In the genomic region with DNA sequence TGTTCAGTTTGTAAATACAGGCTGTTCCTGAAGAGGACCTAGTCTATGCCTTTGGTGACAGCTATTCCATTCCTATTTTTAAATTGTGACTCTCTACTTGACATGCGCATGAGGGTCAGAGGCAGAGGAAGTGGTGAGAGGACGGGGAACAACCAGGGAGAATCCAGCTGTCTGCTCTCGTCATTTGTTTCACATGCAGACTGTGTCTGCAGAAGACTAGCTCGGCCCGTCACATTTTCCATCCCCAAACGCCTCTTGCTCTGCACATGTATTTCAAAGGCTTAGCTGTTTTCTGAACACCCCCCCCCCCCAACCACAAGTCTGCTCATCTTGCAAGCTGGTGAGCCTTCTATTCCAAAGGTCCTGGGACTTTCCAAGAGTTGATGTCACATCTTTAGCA, we compare ENCODE assay signal across 26 mouse cellular contexts.
DNase-seq lines count a peak whose midpoint lies in the region; ATAC-seq and TF ChIP-seq lines count a peak whose summit lies in the region.
"Had no signal": no experiment of that assay in that cellular context is flagged by ENCODE, and none has a peak within 500 bp of the region (broad histone marks: within the 10 kb centered on the region; RNA-seq: fewer than 3 reads in every experiment).

No protein-coding gene starts in this region.

- dilution Hi-C loops in CH12.LX (cut with MboI; ENCODE audit: extremely low pct_ligation_motif_present, extremely low pct_unique_long_range_greater_than_20kb, low sequenced_read_pairs), result no loop called here

- no peak for TF ChIP-seq CTCF in heart, postnatal 0 days (IDR thresholded peaks at IDR 0.05; ENCODE audit: low read depth)
- no peak for TF ChIP-seq CTCF in lung, embryonic 14.5 days (IDR thresholded peaks at IDR 0.05; ENCODE audit: low read depth)
- TF ChIP-seq CTCF in CH12.LX (conservative IDR thresholded peaks at IDR 0.05 in 1 of 2, IDR thresholded peaks at IDR 0.05 in 1 of 2; ENCODE audit: low read depth in 2 of 2, low read length in 2 of 2), result no peak

- WGBS in heart, postnatal 0 days, result 54% methylated on average over 6 of the region's 6 CpGs
- WGBS in heart, embryonic 11.5 days (ENCODE audit: insufficient replicate concordance), result 56% methylated on average over 6 of the region's 6 CpGs
- 46% methylated on average over 6 of the region's 6 CpGs for WGBS in lung, embryonic 14.5 days

- no peak overlapping the region for H3K4me2 ChIP-seq in heart, postnatal 0 days (ENCODE audit: low read depth, low read length)
- H3K4me2 ChIP-seq in heart, embryonic 11.5 days, result no peak overlapping the region
- H3K4me2 ChIP-seq in lung, embryonic 14.5 days, result no peak overlapping the region
- H3K4me2 ChIP-seq in CH12.LX (ENCODE audit: insufficient read depth, low read depth, poor library complexity, severe bottlenecking), result peak overlapping the region; percentile 65
- H3K4me2 ChIP-seq: heart, embryonic 13.5 days; limb, embryonic 12.5 days; liver, embryonic 11.5 days had no signal

- no peak overlapping the region for H3K27ac ChIP-seq in heart, postnatal 0 days (ENCODE audit: low read depth)
- no peak overlapping the region for H3K27ac ChIP-seq in heart, embryonic 11.5 days (ENCODE audit: low read depth, low read length)
- H3K27ac ChIP-seq in lung, embryonic 14.5 days (ENCODE audit: low read depth), result no peak overlapping the region
- H3K27ac ChIP-seq in CH12.LX (ENCODE audit: insufficient read depth, low read depth), result peak overlapping the region; percentile 98
- H3K27ac ChIP-seq: heart, embryonic 13.5 days; hindbrain, embryonic 10.5 days; limb, embryonic 12.5 days; macrophage had no signal

- H3K27me3 ChIP-seq in heart, postnatal 0 days (ENCODE audit: control insufficient read depth, insufficient read depth, low read length), result no peaks in the 10 kb centered on the region
- no peaks in the 10 kb centered on the region for H3K27me3 ChIP-seq in heart, embryonic 11.5 days (ENCODE audit: control insufficient read depth, insufficient read depth, low read length)
- H3K27me3 ChIP-seq in lung, embryonic 14.5 days (ENCODE audit: insufficient read depth, low read length), result no peaks in the 10 kb centered on the region
- H3K27me3 ChIP-seq in CH12.LX (replicated peaks), result no peaks in the 10 kb centered on the region
- H3K27me3 ChIP-seq: heart, embryonic 13.5 days; limb, embryonic 12.5 days had no signal

- no peak; the same call in none of the 2 replicates for TF ChIP-seq RAD21 in CH12.LX (IDR thresholded peaks at IDR 0.05; ENCODE audit: low read depth, low read length)

- no peak for ATAC-seq in heart, postnatal 0 days (ENCODE audit: insufficient read depth, low read depth)
- no peak for ATAC-seq in heart, embryonic 11.5 days (replicated peaks; ENCODE audit: insufficient number of reproducible peaks, low FRiP score, low TSS enrichment)
- no peak for ATAC-seq in lung, embryonic 14.5 days (ENCODE audit: insufficient read depth)
- ATAC-seq: forebrain, postnatal 0 days; hindbrain, embryonic 16.5 days; intestine, postnatal 0 days; liver, postnatal 0 days; midbrain, embryonic 16.5 days had no signal

- H3K79me2 ChIP-seq in CH12.LX (replicated peaks; ENCODE audit: control insufficient read depth, extremely low read depth, insufficient read depth, poor library complexity, severe bottlenecking), result no peaks in the 10 kb centered on the region

- H3K4me1 ChIP-seq in heart, postnatal 0 days (ENCODE audit: control insufficient read depth, insufficient read depth), result no peaks in the 10 kb centered on the region
- no peaks in the 10 kb centered on the region for H3K4me1 ChIP-seq in heart, embryonic 11.5 days (ENCODE audit: control insufficient read depth, insufficient read depth, low read length)
- H3K4me1 ChIP-seq in lung, embryonic 14.5 days (ENCODE audit: insufficient read depth), result no peaks in the 10 kb centered on the region
- peaks cover 26 to 52% of the 10 kb centered on the region in 2 experiments for H3K4me1 ChIP-seq in CH12.LX (ENCODE audit: control insufficient read depth in 1 of 2, insufficient read depth in 2 of 2)
- H3K4me1 ChIP-seq: heart, embryonic 13.5 days; hindbrain, embryonic 10.5 days; limb, embryonic 12.5 days had no signal

- no peaks in the 10 kb centered on the region for H3K36me3 ChIP-seq in heart, postnatal 0 days (replicated peaks; ENCODE audit: control insufficient read depth, insufficient read depth, low read length)
- H3K36me3 ChIP-seq in heart, embryonic 11.5 days (ENCODE audit: control insufficient read depth, insufficient read depth, low read length), result no peaks in the 10 kb centered on the region
- no peaks in the 10 kb centered on the region for H3K36me3 ChIP-seq in lung, embryonic 14.5 days (ENCODE audit: insufficient read depth)
- no peaks in the 10 kb centered on the region for H3K36me3 ChIP-seq in CH12.LX (replicated peaks in 1 of 2; ENCODE audit: control insufficient read depth in 1 of 2, insufficient read depth in 1 of 2, low read length in 1 of 2)
- H3K36me3 ChIP-seq: heart, embryonic 13.5 days; hindbrain, embryonic 10.5 days; limb, embryonic 12.5 days had no signal

- TF ChIP-seq POLR2A in CH12.LX (IDR thresholded peaks at IDR 0.05; ENCODE audit: low read depth, low read length), result no peak

- peak; percentile 16 for DNase-seq in heart, postnatal 0 days (ENCODE audit: low spot score)
- peak; percentile 5 for DNase-seq in lung, embryonic 14.5 days
- no peak for DNase-seq in lung, postnatal 4 days
- DNase-seq in CH12.LX (ENCODE audit: extremely low read depth), result peak; percentile 99
- DNase-seq in naive thymus-derived CD4-positive, alpha-beta T cell, adult 2 months (ENCODE audit: low read depth), result peak; percentile 1
- DNase-seq in gastrocnemius, adult 18-20 months (ENCODE audit: low spot score), result no peak
- DNase-seq: adrenal gland, postnatal 25 days; B cell, adult 2 months; cerebellum, adult 9-10 months; forebrain, postnatal 0 days; gastrocnemius, postnatal 25 days; layer of hippocampus, postnatal 36 days; liver, postnatal 0 days; right cerebral cortex, adult 18-20 months; right cerebral cortex, postnatal 4 days; thymus, postnatal 25 days had no signal

- TF ChIP-seq EP300 in heart, postnatal 0 days (IDR thresholded peaks at IDR 0.05; ENCODE audit: low read depth), result no peak
- peak; percentile 98 for TF ChIP-seq EP300 in CH12.LX (IDR thresholded peaks at IDR 0.05; ENCODE audit: low read length)

- 0 out of 2 replicates have a peak, but pooled peaks cover 5% of the 10 kb centered on the region for H3K9me3 ChIP-seq in heart, postnatal 0 days (replicated peaks; ENCODE audit: control insufficient read depth, low read length)
- H3K9me3 ChIP-seq in heart, embryonic 11.5 days (replicated peaks; ENCODE audit: control insufficient read depth, low read length), result peaks cover 3% of the 10 kb centered on the region; the same call in 1 of the 2 replicates
- H3K9me3 ChIP-seq in lung, embryonic 14.5 days (ENCODE audit: low read depth, low read length), result no peaks in the 10 kb centered on the region
- H3K9me3 ChIP-seq in CH12.LX (replicated peaks; ENCODE audit: low read length), result peaks cover 5% of the 10 kb centered on the region

- no peak overlapping the region for H3K4me3 ChIP-seq in heart, postnatal 0 days (ENCODE audit: low read depth, low read length)
- no peak overlapping the region for H3K4me3 ChIP-seq in heart, embryonic 11.5 days (ENCODE audit: low read depth, low read length)
- H3K4me3 ChIP-seq in lung, embryonic 14.5 days (ENCODE audit: low read depth, low read length), result no peak overlapping the region
- no peak overlapping the region for H3K4me3 ChIP-seq in CH12.LX (replicated peaks in 1 of 3; ENCODE audit: low read depth in 2 of 3, low read length in 2 of 3, poor library complexity in 1 of 3)
- H3K4me3 ChIP-seq: heart, embryonic 13.5 days; hindbrain, embryonic 10.5 days; limb, embryonic 12.5 days; myocyte had no signal

- in situ Hi-C loops in CH12.LX (cut with MboI; ENCODE audit: low pct_ligation_motif_present, low pct_unique_long_range_greater_than_20kb, low sequenced_read_pairs), result no loop called here

- H3K9ac ChIP-seq in heart, postnatal 0 days (replicated peaks; ENCODE audit: low read depth, low read length), result no peak overlapping the region
- no peak overlapping the region for H3K9ac ChIP-seq in heart, embryonic 11.5 days (ENCODE audit: low read depth, low read length)
- H3K9ac ChIP-seq in lung, embryonic 14.5 days, result no peak overlapping the region
- peak overlapping the region; percentile 15; the same call in 1 of the 2 replicates for H3K9ac ChIP-seq in CH12.LX (ENCODE audit: insufficient read depth, low read depth)
- H3K9ac ChIP-seq: forebrain, postnatal 0 days; heart, embryonic 13.5 days; limb, embryonic 12.5 days; liver, postnatal 0 days had no signal

TF ChIP-seq in CH12.LX, 34 proteins besides CTCF, POLR2A, EP300 and RAD21 (continues in another document):
- TF ChIP-seq HCFC1 (IDR thresholded peaks at IDR 0.05; ENCODE audit: low read depth, low read length) (peak; percentile 49), GABPA (IDR thresholded peaks at IDR 0.05; ENCODE audit: insufficient replicate concordance, low read depth, low read length) (no peak), RCOR1 (conservative IDR thresholded peaks at IDR 0.05; ENCODE audit: low read depth, low read length) (peak; percentile 98), UBTF (IDR thresholded peaks at IDR 0.05; ENCODE audit: low read depth, low read length) (no peak), JUND (conservative IDR thresholded peaks at IDR 0.05; ENCODE audit: low read depth, low read length) (peak; percentile 97), ZC3H11A (IDR thresholded peaks at IDR 0.05; ENCODE audit: low read depth, low read length) (no peak), MXI1 (IDR thresholded peaks at IDR 0.05; ENCODE audit: low read depth, low read length) (peak; percentile 75; the same call in 1 of the 2 replicates), ZNF384 (IDR thresholded peaks at IDR 0.05; ENCODE audit: low read depth, low read length) (peak; percentile 26; the same call in 1 of the 2 replicates), CHD2 (IDR thresholded peaks at IDR 0.05; ENCODE audit: low read length) (peak; percentile 91), POLR2AphosphoS2 (IDR thresholded peaks at IDR 0.05; ENCODE audit: low read depth, low read length) (no peak), E2F4 (IDR thresholded peaks at IDR 0.05; ENCODE audit: insufficient replicate concordance, low read depth, low read length) (0 out of 2 replicates have a peak, but pooled peaks have one; percentile 51), PAX5 (IDR thresholded peaks at IDR 0.05; ENCODE audit: low read length) (no peak), TBP (conservative IDR thresholded peaks at IDR 0.05; ENCODE audit: low read depth, low read length) (0 out of 2 replicates have a peak, but pooled peaks have one; percentile 29), KAT2A (IDR thresholded peaks at IDR 0.05; ENCODE audit: insufficient replicate concordance, low read length) (0 out of 2 replicates have a peak, but pooled peaks have one; percentile 58), NRF1 (IDR thresholded peaks at IDR 0.05; ENCODE audit: low read depth, low read length) (peak; percentile 89), NELFE (IDR thresholded peaks at IDR 0.05; ENCODE audit: low read depth, low read length) (0 out of 2 replicates have a peak, but pooled peaks have one; percentile 36), IRF4 (IDR thresholded peaks at IDR 0.05; ENCODE audit: low read depth, low read length) (peak; percentile 94), ELF1 (IDR thresholded peaks at IDR 0.05; ENCODE audit: low read depth, low read length) (peak; percentile 61)

Comparison
In these comparisons a context has a peak if more than half of its experiments do, and no peak if none do; other contexts are left out.
1. DNase-seq: peak in heart, postnatal 0 days (single experiment), lung, embryonic 14.5 days (single experiment), CH12.LX (single experiment) and naive thymus-derived CD4-positive, alpha-beta T cell, adult 2 months (single experiment); none in lung, postnatal 4 days (0 of 2) and gastrocnemius, adult 18-20 months (single experiment).